ENCODE assay signal across 9 mouse cellular contexts in the genomic region with DNA sequence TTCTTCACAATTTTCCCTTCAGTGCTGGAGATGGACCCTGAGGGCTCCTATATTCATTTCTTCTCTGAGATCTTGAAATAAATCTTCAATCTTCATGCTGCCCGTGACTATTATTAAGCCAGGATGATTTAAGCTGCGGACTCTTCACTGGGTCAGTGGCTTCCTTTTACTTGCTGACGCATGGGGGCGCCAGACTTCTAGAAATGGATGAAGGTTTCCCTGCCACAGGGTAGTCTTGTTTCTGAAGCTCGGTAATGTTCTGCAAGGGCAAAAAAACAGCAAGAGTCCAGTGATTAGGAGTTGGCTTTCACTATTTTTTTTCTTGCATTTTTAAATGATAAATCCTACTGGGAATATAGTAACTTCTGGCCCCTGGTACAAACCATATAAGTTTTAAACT.
A peak's percentile ranks its signal among the peaks of the same experiment; 100 is the strongest.
DNase-seq lines count a peak whose midpoint lies in the region; ATAC-seq and TF ChIP-seq lines count a peak whose summit lies in the region.
"Had no signal": no experiment of that assay in that cellular context is flagged by ENCODE, and none has a peak within 500 bp of the region (broad histone marks: within the 10 kb centered on the region; RNA-seq: fewer than 3 reads in every experiment).

No protein-coding gene starts in this region.

- peak; percentile 95 for DNase-seq in heart, adult 11 months
- DNase-seq in c-Kit-positive CD71-positive TER-119-positive erythroid progenitor cells, embryonic 14.5 days (ENCODE audit: low spot score): peak; percentile 56
- peak; percentile 51 to 65 for DNase-seq in frontal cortex, postnatal 25 days (ENCODE audit: low spot score in 2 of 2)
- DNase-seq in liver, adult 2 months (ENCODE audit: extremely low read depth, low read depth, low spot score): peak; percentile 72
- peak; percentile 48 for DNase-seq in thymus, adult 2 months

- H3K27me3 ChIP-seq in heart, embryonic 12.5 days (replicated peaks): no peaks in the 10 kb centered on the region
- no peaks in the 10 kb centered on the region for H3K27me3 ChIP-seq in intestine, postnatal 0 days (replicated peaks; ENCODE audit: control insufficient read depth, insufficient read depth, low read length)
- no peaks in the 10 kb centered on the region for H3K27me3 ChIP-seq in liver, adult 2 months (ENCODE audit: control insufficient read depth, insufficient read depth, low read length)
- H3K27me3 ChIP-seq in neural tube, embryonic 14.5 days (ENCODE audit: control insufficient read depth, insufficient read depth, low read length): no peaks in the 10 kb centered on the region
- no peaks in the 10 kb centered on the region for H3K27me3 ChIP-seq in thymus, adult 2 months (ENCODE audit: control insufficient read depth, insufficient read depth, low read length)

- peaks cover 35% of the 10 kb centered on the region for H3K36me3 ChIP-seq in heart, embryonic 12.5 days
- H3K36me3 ChIP-seq in intestine, postnatal 0 days (ENCODE audit: control insufficient read depth, insufficient read depth): no peaks in the 10 kb centered on the region
- H3K36me3 ChIP-seq in liver, adult 2 months (ENCODE audit: control insufficient read depth, insufficient read depth, low read length): no peaks in the 10 kb centered on the region
- peaks cover 16% of the 10 kb centered on the region; the same call in 1 of the 2 replicates for H3K36me3 ChIP-seq in neural tube, embryonic 14.5 days (ENCODE audit: control insufficient read depth, insufficient read depth, low read length)
- no peaks in the 10 kb centered on the region for H3K36me3 ChIP-seq in thymus, adult 2 months (ENCODE audit: control insufficient read depth, insufficient read depth, low read length)

- no peak overlapping the region for H3K4me2 ChIP-seq in heart, embryonic 12.5 days
- no peak overlapping the region for H3K4me2 ChIP-seq in intestine, postnatal 0 days (replicated peaks; ENCODE audit: low read depth)
- no peak overlapping the region for H3K4me2 ChIP-seq in neural tube, embryonic 14.5 days (ENCODE audit: low read depth, low read length)

- H3K79me2 ChIP-seq in liver, adult 2 months (ENCODE audit: control insufficient read depth, insufficient read depth, low read length): no peaks in the 10 kb centered on the region

- no peak overlapping the region for H3K9ac ChIP-seq in heart, embryonic 12.5 days
- no peak overlapping the region for H3K9ac ChIP-seq in intestine, postnatal 0 days (ENCODE audit: low read depth, low read length)
- no peak overlapping the region for H3K9ac ChIP-seq in liver, adult 2 months (ENCODE audit: low read depth, low read length)
- no peak overlapping the region for H3K9ac ChIP-seq in neural tube, embryonic 14.5 days (replicated peaks; ENCODE audit: low read depth, low read length)

- no peaks in the 10 kb centered on the region for H3K9me3 ChIP-seq in heart, embryonic 12.5 days (replicated peaks)
- H3K9me3 ChIP-seq in intestine, postnatal 0 days (ENCODE audit: control insufficient read depth): no peaks in the 10 kb centered on the region
- no peaks in the 10 kb centered on the region for H3K9me3 ChIP-seq in neural tube, embryonic 14.5 days (ENCODE audit: control insufficient read depth, low read length)

- peak; percentile 94 for TF ChIP-seq CTCF in intestine, postnatal 0 days (IDR thresholded peaks at IDR 0.05; ENCODE audit: low read depth)
- peak; percentile 66 for TF ChIP-seq CTCF in liver, adult 2 months (IDR thresholded peaks at IDR 0.05; ENCODE audit: low read depth, low read length)
- no peak for TF ChIP-seq CTCF in thymus, adult 2 months (IDR thresholded peaks at IDR 0.05; ENCODE audit: borderline replicate concordance, control insufficient read depth, extremely low read depth, insufficient read depth, low read length, poor library complexity)

- H3K27ac ChIP-seq in heart, embryonic 12.5 days (ENCODE audit: poor library complexity, severe bottlenecking): no peak overlapping the region
- H3K27ac ChIP-seq in intestine, postnatal 0 days (ENCODE audit: low read depth, low read length): no peak overlapping the region
- H3K27ac ChIP-seq in liver, adult 2 months (replicated peaks; ENCODE audit: insufficient read depth, low read depth, low read length): no peak overlapping the region
- H3K27ac ChIP-seq in neural tube, embryonic 14.5 days (ENCODE audit: low read depth, low read length): peak overlapping the region; percentile 22; the same call in 1 of the 2 replicates
- no peak overlapping the region for H3K27ac ChIP-seq in thymus, adult 2 months (ENCODE audit: control insufficient read depth, insufficient read depth, low read length)

- H3K4me1 ChIP-seq in heart, embryonic 12.5 days (replicated peaks): peaks cover 22% of the 10 kb centered on the region
- no peaks in the 10 kb centered on the region for H3K4me1 ChIP-seq in intestine, postnatal 0 days (replicated peaks; ENCODE audit: control insufficient read depth, insufficient read depth, low read length)
- H3K4me1 ChIP-seq in liver, adult 2 months (ENCODE audit: control insufficient read depth, insufficient read depth, low read length): no peaks in the 10 kb centered on the region
- peaks cover 5% of the 10 kb centered on the region; the same call in 1 of the 2 replicates for H3K4me1 ChIP-seq in neural tube, embryonic 14.5 days (ENCODE audit: control insufficient read depth, insufficient read depth, low read length)
- no peaks in the 10 kb centered on the region for H3K4me1 ChIP-seq in thymus, adult 2 months (replicated peaks; ENCODE audit: control insufficient read depth, insufficient read depth, low read length)

- 15% methylated on average over 5 of the region's 5 CpGs for WGBS in heart, embryonic 12.5 days
- 13% methylated on average over 5 of the region's 5 CpGs for WGBS in intestine, postnatal 0 days
- 16% methylated on average over 5 of the region's 5 CpGs for WGBS in liver, adult 2 months
- WGBS in neural tube, embryonic 14.5 days: 8% methylated on average over 5 of the region's 5 CpGs
- 7% methylated on average over 5 of the region's 5 CpGs for WGBS in thymus, adult 2 months

- H3K4me3 ChIP-seq in heart, embryonic 12.5 days: no peak overlapping the region
- no peak overlapping the region for H3K4me3 ChIP-seq in intestine, postnatal 0 days (ENCODE audit: low read depth, low read length)
- no peak overlapping the region for H3K4me3 ChIP-seq in liver, adult 2 months (ENCODE audit: insufficient read depth, low read depth, low read length)
- no peak overlapping the region for H3K4me3 ChIP-seq in neural tube, embryonic 14.5 days (ENCODE audit: low read depth, low read length)
- H3K4me3 ChIP-seq in thymus, adult 2 months (ENCODE audit: control insufficient read depth, insufficient read depth, low read length): no peak overlapping the region
- H3K4me3 ChIP-seq: myocyte had no signal

- TF ChIP-seq POLR2A in liver, adult 2 months (IDR thresholded peaks at IDR 0.05; ENCODE audit: extremely low read depth, insufficient read depth, low read length): no peak
- TF ChIP-seq POLR2A in thymus, adult 2 months (IDR thresholded peaks at IDR 0.05; ENCODE audit: control insufficient read depth, extremely low read depth, insufficient read depth, low read length, poor library complexity): no peak

- no peak for ATAC-seq in heart, embryonic 12.5 days (ENCODE audit: insufficient number of reproducible peaks, low FRiP score)
- no peak for ATAC-seq in intestine, postnatal 0 days
- ATAC-seq in neural tube, embryonic 14.5 days (ENCODE audit: low read depth): no peak
